Mouse (Mus musculus) MEL (cell line): Measurements from ENCODE around the gene Cldn3. TPM values are rescaled to one million over a fixed set of nuclear protein-coding genes. Genes with fewer than 3 reads are reported as not detected.

Source experiments
- DNase-seq: peaks from one replicate; pipeline ENCODE4 v3.0.0; 2011; ENCODE audit warnings: low read depth, low spot score
- H3K27ac ChIP-seq: 2 replicates; pipeline ENCODE4 v1.5.1; 2012; ENCODE audit warnings: low read depth, mild to moderate bottlenecking, control low read depth, low read length, moderate library complexity; ENCODE audit not compliant: control insufficient read depth
- H3K27me3 ChIP-seq, 2 experiments: fragments of 150-350 bp in 1 of 2; sonication (generic) in 1 of 2; 2 replicates each; pipeline ENCODE4 v1.6.1; 2012; ENCODE audit warnings: low read length in 2 of 2, mild to moderate bottlenecking in 2 of 2, improper control_type of control experiment in 1 of 2, moderate library complexity in 1 of 2; ENCODE audit not compliant: insufficient read depth in 2 of 2, control insufficient read depth in 1 of 2
- H3K36me3 ChIP-seq, 2 experiments: 2 replicates each; pipeline ENCODE4 v1.6.1; 2012 to 2014; ENCODE audit warnings: low read length in 2 of 2, improper control_type of control experiment in 1 of 2, inconsistent platforms in 1 of 2, mild to moderate bottlenecking in 1 of 2; ENCODE audit not compliant: insufficient read depth in 2 of 2, control insufficient read depth in 1 of 2
- H3K4me1 ChIP-seq, 2 experiments: fragments of 150-350 bp in 1 of 2; sonication (generic) in 1 of 2; 2 replicates each; pipeline ENCODE4 v1.6.1; 2012; ENCODE audit warnings: low read length in 2 of 2, improper control_type of control experiment in 1 of 2, mild to moderate bottlenecking in 1 of 2; ENCODE audit not compliant: insufficient read depth in 2 of 2, control insufficient read depth in 1 of 2
- H3K4me3 ChIP-seq, 2 experiments: fragments of 150-350 bp in 1 of 2; sonication (generic) in 1 of 2; 2 replicates each; pipeline ENCODE4 v1.5.1; 2012; ENCODE audit warnings: low read depth in 2 of 2, low read length in 2 of 2, mild to moderate bottlenecking in 2 of 2, moderate library complexity in 2 of 2, control low read depth in 1 of 2, improper control_type of control experiment in 1 of 2; ENCODE audit not compliant: control insufficient read depth in 1 of 2, insufficient read depth in 1 of 2
- H3K79me2 ChIP-seq: 2 replicates; pipeline ENCODE4 v1.6.1; 2012; ENCODE audit warnings: mild to moderate bottlenecking, low read length, moderate library complexity; ENCODE audit not compliant: control insufficient read depth, poor library complexity, insufficient read depth
- H3K9ac ChIP-seq: 2 replicates; pipeline ENCODE4 v1.6.1; 2012; ENCODE audit warnings: low read depth, mild to moderate bottlenecking, control low read depth, low read length, moderate library complexity; ENCODE audit not compliant: control insufficient read depth, poor library complexity, severe bottlenecking
- H3K9me3 ChIP-seq: fragments of 150-350 bp; sonication (generic); replicated peaks from 2 replicates; pipeline ENCODE4 v1.6.1; 2012; ENCODE audit warnings: mild to moderate bottlenecking, low read length, improper control_type of control experiment, moderate library complexity; ENCODE audit not compliant: insufficient read depth
- CHD1 ChIP-seq: IDR thresholded peaks from 2 replicates; pipeline ENCODE4 v1.6.1; 2012; ENCODE audit warnings: low read depth, mild to moderate bottlenecking, inconsistent platforms, low read length, improper control_type of control experiment
- CHD2 ChIP-seq: IDR thresholded peaks from 2 replicates; pipeline ENCODE4 v1.6.1; 2011; ENCODE audit warnings: low read length, improper control_type of control experiment
- E2F4 ChIP-seq: IDR thresholded peaks from 2 replicates; pipeline ENCODE4 v1.6.1; 2011; ENCODE audit warnings: low read depth, low read length, improper control_type of control experiment, borderline replicate concordance
- EP300 ChIP-seq, 2 experiments: IDR thresholded peaks; 2 replicates each; pipeline ENCODE4 v1.6.1; 2011; ENCODE audit warnings: improper control_type of control experiment in 2 of 2, low read length in 2 of 2, low read depth in 1 of 2, mild to moderate bottlenecking in 1 of 2
- GABPA ChIP-seq: IDR thresholded peaks from 2 replicates; pipeline ENCODE4 v1.6.1; 2012; ENCODE audit warnings: low read depth, mild to moderate bottlenecking, inconsistent platforms, low read length, improper control_type of control experiment, moderate library complexity
- GATA1 ChIP-seq: IDR thresholded peaks from 2 replicates; pipeline ENCODE4 v1.6.1; 2011; ENCODE audit warnings: low read depth, low read length, improper control_type of control experiment
- KAT2A ChIP-seq: conservative IDR thresholded peaks from 2 replicates; pipeline ENCODE4 v1.6.1; 2012; ENCODE audit warnings: low read depth, low read length, improper control_type of control experiment, inconsistent platforms
- MAX ChIP-seq: IDR thresholded peaks from 2 replicates; pipeline ENCODE4 v1.6.1; 2011; ENCODE audit warnings: low read length, improper control_type of control experiment
- MAZ ChIP-seq: IDR thresholded peaks from 2 replicates; pipeline ENCODE4 v1.6.1; 2012; ENCODE audit warnings: low read depth, mild to moderate bottlenecking, inconsistent platforms, low read length, improper control_type of control experiment
- MYC ChIP-seq: IDR thresholded peaks from 2 replicates; pipeline ENCODE4 v1.6.1; 2011; ENCODE audit warnings: low read depth, mild to moderate bottlenecking, low read length, improper control_type of control experiment, moderate library complexity
- NRF1 ChIP-seq: IDR thresholded peaks from 2 replicates; pipeline ENCODE4 v1.6.1; 2014; ENCODE audit warnings: low read depth, mild to moderate bottlenecking, inconsistent platforms, low read length, improper control_type of control experiment, moderate library complexity; ENCODE audit not compliant: poor library complexity, insufficient read depth, severe bottlenecking
- POLR2A ChIP-seq, 2 experiments: IDR thresholded peaks; 2 replicates each; pipeline ENCODE4 v1.6.1; 2011 to 2012; ENCODE audit warnings: low read length in 2 of 2, mild to moderate bottlenecking in 2 of 2, control low read depth in 1 of 2, improper control_type of control experiment in 1 of 2, low read depth in 1 of 2, moderate library complexity in 1 of 2; ENCODE audit not compliant: control insufficient read depth in 1 of 2, insufficient read depth in 1 of 2, poor library complexity in 1 of 2
- POLR2AphosphoS2 ChIP-seq: IDR thresholded peaks from 2 replicates; pipeline ENCODE4 v1.6.1; 2011; ENCODE audit warnings: low read length, improper control_type of control experiment
- POLR2AphosphoS5 ChIP-seq: IDR thresholded peaks from 2 replicates; pipeline ENCODE4 v1.6.1; 2012; ENCODE audit warnings: low read depth, borderline replicate concordance, mild to moderate bottlenecking, inconsistent platforms, low read length, moderate library complexity, mixed read lengths
- RAD21 ChIP-seq: IDR thresholded peaks from 2 replicates; pipeline ENCODE4 v1.6.1; 2011; ENCODE audit warnings: mild to moderate bottlenecking, low read depth, low read length, improper control_type of control experiment
- SIN3A ChIP-seq: IDR thresholded peaks from 2 replicates; pipeline ENCODE4 v1.6.1; 2012; ENCODE audit warnings: low read length, improper control_type of control experiment, inconsistent platforms
- UBTF ChIP-seq: IDR thresholded peaks from 2 replicates; pipeline ENCODE4 v1.6.1; 2012; ENCODE audit warnings: low read depth, mild to moderate bottlenecking, inconsistent platforms, low read length, improper control_type of control experiment, moderate library complexity, borderline replicate concordance; ENCODE audit not compliant: insufficient read depth
- USF1 ChIP-seq: IDR thresholded peaks from 2 replicates; pipeline ENCODE4 v1.6.1; 2014; ENCODE audit warnings: low read depth, mild to moderate bottlenecking, inconsistent platforms, low read length, improper control_type of control experiment, moderate library complexity
- USF2 ChIP-seq, 2 experiments: IDR thresholded peaks; 2 replicates each; pipeline ENCODE4 v1.6.1; 2011 to 2012; ENCODE audit warnings: improper control_type of control experiment in 2 of 2, low read length in 2 of 2, borderline replicate concordance in 1 of 2, inconsistent platforms in 1 of 2, low read depth in 1 of 2, mild to moderate bottlenecking in 1 of 2; ENCODE audit not compliant: insufficient read depth in 1 of 2
- ZC3H11A ChIP-seq: IDR thresholded peaks from 2 replicates; pipeline ENCODE4 v1.6.1; 2012; ENCODE audit warnings: low read depth, mild to moderate bottlenecking, inconsistent platforms, low read length, improper control_type of control experiment
- ZMIZ1 ChIP-seq: IDR thresholded peaks from 2 replicates; pipeline ENCODE4 v1.6.1; 2012; ENCODE audit warnings: low read depth, mild to moderate bottlenecking, inconsistent platforms, low read length, improper control_type of control experiment, moderate library complexity
- polyA plus RNA-seq, 2 experiments: library from polyadenylated mRNA; stranded (reverse) in 1 of 2; unstranded in 1 of 2; fragments of >175 nt in 1 of 2; fragments of >200 nt in 1 of 2; gene quantifications; 2 replicates each; pipeline versions ENCODE4 v1.2.1 to v1.2.4; 2012; ENCODE audit warnings: low replicate concordance in 2 of 2, low read depth in 1 of 2; ENCODE audit not compliant: insufficient read length in 2 of 2, insufficient read depth in 1 of 2, missing spikeins in 1 of 2
- total RNA-seq: library from RNA; depleted of rRNA; stranded (reverse); fragments of 300-350 nt; gene quantifications from 2 replicates; pipeline ENCODE4 v1.2.3, GENCODE M21; 2012

Gene Cldn3
- total and polyA plus RNA-seq, 3 experiments, result 1.1 TPM; not detected in 2

DNA sequence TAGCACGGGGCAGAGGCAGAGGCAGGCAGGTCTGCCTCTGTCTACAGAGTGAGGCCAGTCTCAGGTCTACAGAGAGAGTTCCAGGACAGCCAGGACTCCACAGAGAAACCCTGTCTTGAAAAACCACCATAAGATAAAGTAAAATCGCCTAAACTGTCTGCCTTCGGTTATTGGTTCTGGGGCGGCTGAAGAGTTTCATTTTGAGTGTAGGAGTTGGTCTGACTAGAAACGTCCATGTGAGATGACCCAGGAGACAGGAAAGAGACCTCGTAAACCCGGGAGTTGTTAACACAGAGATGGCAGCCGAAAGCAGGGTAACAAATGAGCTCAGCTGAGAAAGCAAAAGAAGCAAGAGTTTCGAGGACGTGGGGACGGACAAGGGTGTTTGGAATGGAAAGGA, 3.2 kb downstream of the Cldn3 start:
- no peaks in the 10 kb centered on the region for H3K9me3 ChIP-seq
- TF ChIP-seq SIN3A (no peak), MYC (no peak), KAT2A (no peak), MAX (no peak)
- 0 out of 4 replicates have a peak, but pooled peaks cover 0 to 6% of the 10 kb centered on the region in 2 experiments for H3K4me1 ChIP-seq
- no peak overlapping the region for H3K27ac ChIP-seq
- H3K9ac ChIP-seq, result no peak overlapping the region
- no peak for DNase-seq
- no peak overlapping the region for H3K4me3 ChIP-seq
- peaks cover 9 to 23% of the 10 kb centered on the region in 2 experiments for H3K27me3 ChIP-seq
- H3K79me2 ChIP-seq, result no peaks in the 10 kb centered on the region
- H3K36me3 ChIP-seq, result no peaks in the 10 kb centered on the region

GRCm38 (mm10) chr5:134989741-134990140, 3.7 kb downstream of the Cldn3 start:
- Histone ChIP-seq H3K9me3 (no peaks in the 10 kb centered on the region), H3K4me1 (0 out of 4 replicates have a peak, but pooled peaks cover 0 to 6% of the 10 kb centered on the region in 2 experiments), H3K4me3 (no peak overlapping the region), H3K27me3 (peaks cover 9 to 23% of the 10 kb centered on the region in 2 experiments), H3K9ac (no peak overlapping the region), H3K36me3 (no peaks in the 10 kb centered on the region), H3K27ac (no peak overlapping the region), H3K79me2 (no peaks in the 10 kb centered on the region)
- DNase-seq, result no peak
- TF ChIP-seq E2F4, result no peak
- TF ChIP-seq GABPA, result no peak
- TF ChIP-seq UBTF, result no peak
- TF ChIP-seq POLR2A (IDR thresholded peaks at IDR 0.05; ENCODE audit: control insufficient read depth in 1 of 2, insufficient read depth in 1 of 2, low read depth in 1 of 2, low read length in 2 of 2, poor library complexity in 1 of 2), result no peak
- no peak for TF ChIP-seq ZMIZ1
- no peak for TF ChIP-seq EP300 (IDR thresholded peaks at IDR 0.05; ENCODE audit: low read depth in 1 of 2, low read length in 2 of 2)
- TF ChIP-seq USF2 (IDR thresholded peaks at IDR 0.05; ENCODE audit: borderline replicate concordance in 1 of 2, insufficient read depth in 1 of 2, low read depth in 1 of 2, low read length in 2 of 2), result no peak
- TF ChIP-seq CHD1, result no peak
- TF ChIP-seq MAZ, result no peak
- TF ChIP-seq NRF1, result no peak
- TF ChIP-seq ZC3H11A, result no peak
- no peak for TF ChIP-seq CHD2
- TF ChIP-seq USF1, result no peak
- TF ChIP-seq GATA1, result no peak
- no peak for TF ChIP-seq POLR2AphosphoS2
- no peak for TF ChIP-seq POLR2AphosphoS5
- TF ChIP-seq RAD21, result no peak
